Mouse (Mus musculus): ENCODE data around the gene Fads6. TPM values are rescaled to one million over a fixed set of nuclear protein-coding genes. Genes with fewer than 3 reads are reported as not detected.

Fads6 gene
- polyA plus RNA-seq, 1 experiment, result 57.3 TPM

DNA sequence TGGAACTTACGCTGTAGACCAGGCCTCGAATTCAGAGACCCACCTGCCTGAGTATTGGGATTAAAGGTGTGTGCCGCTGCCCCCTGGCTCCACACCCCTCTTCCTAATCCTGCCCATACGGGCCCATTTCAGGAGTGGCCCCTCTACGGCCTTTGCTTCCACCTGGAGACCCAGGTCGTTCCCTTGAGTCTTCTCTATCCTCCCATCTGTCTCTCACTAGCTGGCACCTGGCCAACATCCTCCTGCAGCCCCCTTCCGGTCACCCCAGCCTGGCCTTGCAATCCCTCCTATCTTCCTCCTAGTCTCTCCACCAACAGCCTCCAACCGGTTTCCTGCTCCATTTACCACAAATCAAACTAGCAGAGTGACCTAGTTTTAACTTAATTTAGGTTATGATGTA is 7.6 kb downstream of the Fads6 start:
- DNase-seq, result peak in 1 of 2 experiments; percentile 39
- Histone ChIP-seq H3K27ac (ENCODE audit: insufficient read depth, low read length) (peak overlapping the region; percentile 46; the same call in 1 of the 2 replicates), H3K4me3 (replicated peaks; ENCODE audit: insufficient read depth, low read depth, low read length) (no peak overlapping the region), H3K4me1 (ENCODE audit: control insufficient read depth, insufficient read depth, low read length) (peaks cover 22% of the 10 kb centered on the region; the same call in 1 of the 2 replicates), H3K27me3 (ENCODE audit: control insufficient read depth, insufficient read depth, low read length) (no peaks in the 10 kb centered on the region)
- no peak for TF ChIP-seq POLR2A (IDR thresholded peaks at IDR 0.05; ENCODE audit: borderline replicate concordance, insufficient read depth, low read length)
- no peak for TF ChIP-seq CTCF (IDR thresholded peaks at IDR 0.05; ENCODE audit: borderline replicate concordance, insufficient read depth, low read depth, low read length)
- 53% methylated on average over 8 of the region's 8 CpGs for WGBS

DNA sequence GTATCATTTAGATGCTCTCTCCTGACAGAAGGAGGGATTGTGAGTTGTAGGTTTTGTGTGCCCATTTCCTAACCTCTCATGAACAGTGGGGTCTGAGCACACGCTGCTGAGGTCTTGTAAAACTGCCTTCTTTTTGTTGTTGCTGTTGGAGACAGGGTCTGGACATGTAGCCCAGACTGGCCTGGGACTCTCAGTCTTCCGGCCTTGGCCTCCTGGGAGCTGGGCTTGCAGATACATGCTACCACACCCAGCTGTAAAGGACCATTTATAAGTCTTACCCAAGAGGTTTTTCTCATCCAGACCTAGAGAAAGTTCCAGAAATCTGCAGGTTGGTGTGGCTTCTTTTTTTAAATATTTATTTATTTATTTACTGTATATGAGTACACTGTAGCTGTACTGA is 9.2 kb downstream of the Fads6 start:
- TF ChIP-seq POLR2A (IDR thresholded peaks at IDR 0.05; ENCODE audit: borderline replicate concordance, insufficient read depth, low read length) (no peak), CTCF (IDR thresholded peaks at IDR 0.05; ENCODE audit: borderline replicate concordance, insufficient read depth, low read depth, low read length) (no peak)
- no peak overlapping the region for H3K4me3 ChIP-seq (replicated peaks; ENCODE audit: insufficient read depth, low read depth, low read length)
- WGBS, result 91% methylated on average over 2 of the region's 2 CpGs

DNA sequence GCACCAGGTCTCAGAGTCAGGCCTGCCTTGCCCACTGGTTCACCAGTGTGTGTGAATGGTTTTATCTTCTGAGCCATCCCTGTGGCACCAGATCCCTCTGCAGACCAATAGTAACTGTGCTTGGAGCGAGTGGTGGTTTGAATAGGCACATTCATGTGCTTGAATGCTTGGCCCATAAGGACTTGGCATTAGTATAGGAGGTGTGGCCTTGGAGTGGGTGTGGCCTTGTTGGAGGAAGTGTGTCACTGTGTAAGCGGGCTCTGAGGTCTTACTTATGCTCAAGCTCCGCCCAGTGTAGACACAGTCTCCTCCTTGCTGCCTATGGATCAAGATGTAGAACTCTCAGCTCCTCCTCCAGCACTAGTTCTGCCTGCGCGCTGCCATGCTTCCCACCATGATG is 10.1 kb downstream of the Fads6 start:
- H3K4me1 ChIP-seq (ENCODE audit: control insufficient read depth, insufficient read depth, low read length), result peaks cover 18% of the 10 kb centered on the region
- H3K4me3 ChIP-seq (replicated peaks; ENCODE audit: insufficient read depth, low read depth, low read length), result no peak overlapping the region
- no peak for TF ChIP-seq POLR2A (IDR thresholded peaks at IDR 0.05; ENCODE audit: borderline replicate concordance, insufficient read depth, low read length)
- TF ChIP-seq CTCF (IDR thresholded peaks at IDR 0.05; ENCODE audit: borderline replicate concordance, insufficient read depth, low read depth, low read length), result no peak
- no peaks in the 10 kb centered on the region for H3K27me3 ChIP-seq (ENCODE audit: control insufficient read depth, insufficient read depth, low read length)
- WGBS, result 84% methylated on average over 5 of the region's 5 CpGs
- no peak overlapping the region for H3K27ac ChIP-seq (ENCODE audit: insufficient read depth, low read length)
- peak in 1 of 2 experiments; percentile 23 for DNase-seq

More for the DNA sequence above, 9.2 kb downstream of the Fads6 start:
- Histone ChIP-seq H3K27me3 (ENCODE audit: control insufficient read depth, insufficient read depth, low read length) (no peaks in the 10 kb centered on the region), H3K4me1 (ENCODE audit: control insufficient read depth, insufficient read depth, low read length) (peaks cover 22% of the 10 kb centered on the region; the same call in 1 of the 2 replicates), H3K27ac (ENCODE audit: insufficient read depth, low read length) (no peak overlapping the region)
- DNase-seq, result no peak

DNA sequence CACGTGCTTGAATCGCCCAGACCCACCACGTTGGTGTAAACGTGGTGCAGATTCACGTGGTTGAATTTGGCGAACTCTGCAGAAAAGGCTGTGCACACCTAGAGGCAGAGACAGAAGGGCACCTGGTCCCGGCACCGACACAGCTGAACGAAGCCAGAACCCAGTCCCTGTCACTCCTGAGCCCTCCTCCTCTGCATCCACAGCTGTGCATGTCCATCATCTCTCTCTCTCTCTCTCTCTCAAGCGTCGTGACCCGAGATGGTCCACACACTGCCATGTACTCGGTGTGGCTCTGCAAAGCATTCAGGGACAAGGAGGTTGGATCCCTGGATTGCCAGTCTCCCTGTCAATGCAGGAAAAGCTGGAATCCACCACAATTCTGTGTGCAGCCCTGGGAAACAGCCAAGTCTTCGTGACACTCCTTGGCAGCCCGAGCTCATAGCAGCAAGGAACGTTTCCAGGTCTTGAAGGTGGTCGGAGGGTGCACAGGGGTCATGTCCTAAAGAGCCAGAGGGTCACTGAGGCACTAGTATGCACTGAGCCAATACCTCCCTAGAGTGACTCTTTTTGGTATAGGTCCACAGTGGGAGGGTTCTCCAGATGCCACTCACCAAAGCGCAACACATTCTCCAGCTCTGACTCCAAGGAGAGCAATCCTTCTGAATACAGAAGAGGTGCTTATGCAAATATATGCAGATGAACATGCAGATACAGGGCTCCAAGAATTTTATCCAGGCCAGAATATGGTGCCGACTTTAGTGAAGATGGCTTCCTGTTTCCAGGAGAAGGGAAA is 11.1 kb downstream of the Fads6 start:
- TF ChIP-seq POLR2A (IDR thresholded peaks at IDR 0.05; ENCODE audit: borderline replicate concordance, insufficient read depth, low read length) (no peak), CTCF (IDR thresholded peaks at IDR 0.05; ENCODE audit: borderline replicate concordance, insufficient read depth, low read depth, low read length) (no peak)
- Histone ChIP-seq H3K27ac (ENCODE audit: insufficient read depth, low read length) (no peak overlapping the region), H3K4me3 (replicated peaks; ENCODE audit: insufficient read depth, low read depth, low read length) (no peak overlapping the region), H3K4me1 (ENCODE audit: control insufficient read depth, insufficient read depth, low read length) (peaks cover 20% of the 10 kb centered on the region), H3K27me3 (ENCODE audit: control insufficient read depth, insufficient read depth, low read length) (no peaks in the 10 kb centered on the region)
- WGBS, result 51% methylated on average over 19 of the region's 19 CpGs
- DNase-seq, result peak in 1 of 2 experiments; percentile 18

DNA sequence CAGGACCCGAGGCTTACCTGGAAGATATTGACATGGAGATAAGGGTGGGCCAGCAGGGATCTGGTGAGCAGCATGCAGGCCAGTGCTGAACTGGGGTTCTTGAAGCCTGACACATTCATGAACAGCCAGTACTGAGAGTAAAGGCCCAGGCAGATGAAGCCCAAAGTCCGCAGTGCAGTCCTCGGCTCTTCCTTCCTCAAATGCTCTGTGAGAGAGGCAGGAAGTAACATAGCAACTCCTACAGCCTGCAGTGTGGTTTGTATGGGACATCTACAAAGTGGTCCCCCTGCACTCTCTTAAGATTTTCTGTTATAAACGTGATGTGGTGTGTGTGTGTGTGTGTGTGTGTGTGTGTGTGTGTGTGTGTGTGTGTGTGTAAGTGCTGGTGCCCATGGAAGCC is 12.2 kb downstream of the Fads6 start:
- no peaks in the 10 kb centered on the region for H3K27me3 ChIP-seq (ENCODE audit: control insufficient read depth, insufficient read depth, low read length)
- TF ChIP-seq CTCF (IDR thresholded peaks at IDR 0.05; ENCODE audit: borderline replicate concordance, insufficient read depth, low read depth, low read length) (no peak), POLR2A (IDR thresholded peaks at IDR 0.05; ENCODE audit: borderline replicate concordance, insufficient read depth, low read length) (no peak)
- no peak overlapping the region for H3K27ac ChIP-seq (ENCODE audit: insufficient read depth, low read length)
- H3K4me3 ChIP-seq (replicated peaks; ENCODE audit: insufficient read depth, low read depth, low read length), result no peak overlapping the region
- H3K4me1 ChIP-seq (ENCODE audit: control insufficient read depth, insufficient read depth, low read length), result peaks cover 14% of the 10 kb centered on the region
- no peak for DNase-seq
- WGBS, result 71% methylated on average over 4 of the region's 4 CpGs

DNA sequence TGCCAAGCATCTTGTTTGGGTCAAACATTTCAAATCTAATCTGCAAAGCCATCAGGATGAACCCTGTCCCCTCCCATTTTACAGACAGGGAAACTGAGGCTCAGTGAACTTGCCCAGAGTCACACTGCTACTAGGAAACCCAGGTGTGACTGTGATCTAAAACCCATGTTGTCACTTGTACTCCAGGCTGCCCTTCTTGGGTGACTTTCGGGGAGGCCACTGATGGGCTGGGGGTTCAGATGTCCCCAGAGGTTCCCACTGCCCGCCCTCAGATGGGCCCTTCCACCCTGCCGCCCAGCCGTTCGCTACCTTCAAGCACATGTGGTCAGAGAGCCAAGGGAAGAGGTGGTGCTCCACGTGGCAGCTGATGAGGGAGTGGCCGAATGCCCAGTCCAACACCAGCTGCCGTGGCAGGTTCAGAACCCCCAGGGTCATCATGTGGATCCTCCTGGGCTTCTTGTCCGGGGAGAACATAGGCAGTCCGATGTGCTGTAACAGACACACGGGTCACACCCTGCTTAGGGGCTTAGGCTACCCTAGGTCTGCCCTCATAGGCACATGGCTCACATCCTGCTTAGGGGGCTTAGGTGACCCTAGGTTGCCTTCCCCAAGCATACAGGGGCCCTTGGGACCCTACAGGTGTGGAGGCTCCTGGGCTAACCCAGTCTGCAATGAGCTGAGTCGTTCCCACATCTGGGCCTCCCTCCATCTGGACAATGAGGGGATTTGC is 13.4 kb downstream of the Fads6 start:
- TF ChIP-seq CTCF (IDR thresholded peaks at IDR 0.05; ENCODE audit: borderline replicate concordance, insufficient read depth, low read depth, low read length) (no peak), POLR2A (IDR thresholded peaks at IDR 0.05; ENCODE audit: borderline replicate concordance, insufficient read depth, low read length) (no peak)
- Histone ChIP-seq H3K27me3 (ENCODE audit: control insufficient read depth, insufficient read depth, low read length) (no peaks in the 10 kb centered on the region), H3K4me1 (ENCODE audit: control insufficient read depth, insufficient read depth, low read length) (peaks cover 8% of the 10 kb centered on the region), H3K27ac (ENCODE audit: insufficient read depth, low read length) (no peak overlapping the region), H3K4me3 (replicated peaks; ENCODE audit: insufficient read depth, low read depth, low read length) (no peak overlapping the region)
- peak in 1 of 2 experiments; percentile 23 for DNase-seq
- WGBS, result 59% methylated on average over 12 of the region's 12 CpGs

DNA sequence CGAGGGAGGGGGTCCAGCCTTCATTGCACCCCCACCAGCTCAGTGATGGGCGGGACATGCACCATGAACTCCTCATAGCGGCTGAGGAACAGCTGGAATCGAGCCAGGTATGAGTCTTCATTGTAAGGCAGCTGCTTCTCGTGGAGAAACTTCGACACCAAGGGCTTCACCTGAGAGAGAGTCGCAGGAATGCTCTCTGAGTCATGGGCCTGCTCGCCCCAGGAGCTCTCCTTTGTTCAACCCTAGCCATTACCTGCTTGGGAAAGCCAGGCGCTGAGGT is 14.0 kb downstream of the Fads6 start:
- DNase-seq, result no peak
- H3K27me3 ChIP-seq (ENCODE audit: control insufficient read depth, insufficient read depth, low read length), result no peaks in the 10 kb centered on the region
- peaks cover 8% of the 10 kb centered on the region for H3K4me1 ChIP-seq (ENCODE audit: control insufficient read depth, insufficient read depth, low read length)
- peak overlapping the region; percentile 54; the same call in 1 of the 2 replicates for H3K27ac ChIP-seq (ENCODE audit: insufficient read depth, low read length)
- no peak for TF ChIP-seq POLR2A (IDR thresholded peaks at IDR 0.05; ENCODE audit: borderline replicate concordance, insufficient read depth, low read length)
- TF ChIP-seq CTCF (IDR thresholded peaks at IDR 0.05; ENCODE audit: borderline replicate concordance, insufficient read depth, low read depth, low read length), result no peak
- WGBS, result 67% methylated on average over 9 of the region's 9 CpGs
- no peak overlapping the region for H3K4me3 ChIP-seq (replicated peaks; ENCODE audit: insufficient read depth, low read depth, low read length)
